Mouse (Mus musculus) liver, embryonic 14.5 days (tissue): Measurements from ENCODE around the gene Hk3.

Source experiments
- CTCF ChIP-seq: IDR thresholded peaks from 2 replicates; pipeline ENCODE4 v1.5.1; 2016; ENCODE audit warnings: antibody characterized with exemption, low read depth, control low read depth
- EP300 ChIP-seq: IDR thresholded peaks from 2 replicates; pipeline ENCODE4 v1.6.1; 2016; ENCODE audit warnings: antibody characterized with exemption, low read depth

DNA sequence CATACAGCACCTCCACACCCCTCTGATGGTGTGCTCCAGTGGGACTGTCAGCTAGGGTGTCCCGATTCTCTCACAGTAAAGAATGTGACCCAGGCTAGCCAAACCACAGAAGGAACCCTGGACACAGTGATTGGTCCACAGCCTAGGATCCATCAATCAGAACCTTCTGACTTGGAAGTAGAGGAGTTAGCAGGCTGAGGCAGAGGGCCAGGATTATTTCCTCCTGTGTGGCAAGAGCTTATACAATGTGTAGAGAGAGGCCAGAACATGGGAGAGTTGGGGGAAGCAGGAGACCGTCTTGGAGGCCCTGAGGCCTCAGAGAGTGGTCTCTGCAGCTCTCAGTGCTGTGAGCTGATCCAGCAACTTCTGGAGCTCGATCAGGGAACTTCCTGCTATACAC lies 60.7 kb downstream of the Hk3 start:
- TF ChIP-seq CTCF (no peak), EP300 (no peak)
